Mouse (Mus musculus) heart, embryonic 10.5 days (tissue): ENCODE results near the gene Tjap1. TPM values are rescaled to one million over a fixed set of nuclear protein-coding genes. Genes with fewer than 3 reads are reported as not detected.

ENCODE experiments used
- DNase-seq: peaks from one replicate; pipeline ENCODE4 v3.0.0-alpha.2; 2017; ENCODE audit warnings: low spot score
- H3K27ac ChIP-seq: fragments of 300-500 bp; sonication (generic); 2 replicates; pipeline ENCODE4 v1.5.1; 2016; ENCODE audit warnings: mild to moderate bottlenecking
- H3K27me3 ChIP-seq: fragments of 300-500 bp; sonication (generic); 2 replicates; pipeline ENCODE4 v1.6.1; 2016; ENCODE audit warnings: mild to moderate bottlenecking; ENCODE audit not compliant: poor library complexity, insufficient read depth, severe bottlenecking
- H3K36me3 ChIP-seq: fragments of 300-500 bp; sonication (generic); 2 replicates; pipeline ENCODE4 v1.6.1; 2016; ENCODE audit warnings: mild to moderate bottlenecking, moderate library complexity
- H3K4me1 ChIP-seq: fragments of 300-500 bp; sonication (generic); 2 replicates; pipeline ENCODE4 v1.6.1; 2016; ENCODE audit warnings: mild to moderate bottlenecking
- H3K4me3 ChIP-seq: fragments of 300-500 bp; sonication (generic); 2 replicates; pipeline ENCODE4 v1.5.1; 2016; ENCODE audit warnings: mild to moderate bottlenecking, moderate library complexity
- H3K9me3 ChIP-seq: fragments of 300-500 bp; sonication (generic); 2 replicates; pipeline ENCODE4 v1.6.1; 2016; ENCODE audit warnings: mild to moderate bottlenecking, moderate library complexity
- WGBS: fragments of 180-500 bp; shearing (Covaris S2); methylation state at CpG from one replicate; pipeline ENCODE4 v1.1.7; 2016; 5-methylcytosine and 5-hydroxymethylcytosine counted together
- polyA plus RNA-seq: library from polyadenylated mRNA; unstranded; fragments of >200 nt; fragmentation: Nextera tagmentation; extraction: Ambion mirVana; gene quantifications from 2 replicates; pipeline ENCODE4 v1.2.1, GENCODE M21; 2016

The Tjap1 gene
- polyA plus RNA-seq, 1 experiment from 2014 or later = 55.8 TPM

DNA sequence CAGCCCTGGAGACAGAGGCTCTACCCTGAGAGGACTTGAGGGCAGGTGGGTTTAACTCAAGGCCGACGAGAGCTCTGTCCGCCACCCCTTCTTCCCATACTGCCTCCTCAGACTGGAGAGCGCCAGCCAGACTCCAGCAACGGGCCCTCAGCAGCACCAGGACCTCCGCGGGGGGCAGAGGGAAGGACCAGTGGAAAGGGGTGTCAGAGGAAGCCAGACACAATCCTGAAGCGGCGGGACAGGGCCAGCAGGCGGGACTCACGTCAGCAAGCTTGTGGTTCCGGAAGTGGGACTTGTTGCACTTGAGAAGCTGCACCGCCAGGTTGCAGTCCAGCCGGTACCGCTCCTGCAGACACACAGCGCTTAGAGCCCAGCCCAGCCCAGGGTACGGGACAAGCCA, 23.2 kb downstream of the Tjap1 start:
- WGBS = 85% methylated on average over 17 of the region's 17 CpGs
- H3K36me3 ChIP-seq = peaks cover 87% of the 10 kb centered on the region
- H3K4me1 ChIP-seq = peaks cover 35% of the 10 kb centered on the region
- DNase-seq = no peak
- no peak overlapping the region for H3K27ac ChIP-seq
- H3K9me3 ChIP-seq = no peaks in the 10 kb centered on the region
- no peak overlapping the region for H3K4me3 ChIP-seq
- H3K27me3 ChIP-seq = peaks cover 26% of the 10 kb centered on the region

DNA sequence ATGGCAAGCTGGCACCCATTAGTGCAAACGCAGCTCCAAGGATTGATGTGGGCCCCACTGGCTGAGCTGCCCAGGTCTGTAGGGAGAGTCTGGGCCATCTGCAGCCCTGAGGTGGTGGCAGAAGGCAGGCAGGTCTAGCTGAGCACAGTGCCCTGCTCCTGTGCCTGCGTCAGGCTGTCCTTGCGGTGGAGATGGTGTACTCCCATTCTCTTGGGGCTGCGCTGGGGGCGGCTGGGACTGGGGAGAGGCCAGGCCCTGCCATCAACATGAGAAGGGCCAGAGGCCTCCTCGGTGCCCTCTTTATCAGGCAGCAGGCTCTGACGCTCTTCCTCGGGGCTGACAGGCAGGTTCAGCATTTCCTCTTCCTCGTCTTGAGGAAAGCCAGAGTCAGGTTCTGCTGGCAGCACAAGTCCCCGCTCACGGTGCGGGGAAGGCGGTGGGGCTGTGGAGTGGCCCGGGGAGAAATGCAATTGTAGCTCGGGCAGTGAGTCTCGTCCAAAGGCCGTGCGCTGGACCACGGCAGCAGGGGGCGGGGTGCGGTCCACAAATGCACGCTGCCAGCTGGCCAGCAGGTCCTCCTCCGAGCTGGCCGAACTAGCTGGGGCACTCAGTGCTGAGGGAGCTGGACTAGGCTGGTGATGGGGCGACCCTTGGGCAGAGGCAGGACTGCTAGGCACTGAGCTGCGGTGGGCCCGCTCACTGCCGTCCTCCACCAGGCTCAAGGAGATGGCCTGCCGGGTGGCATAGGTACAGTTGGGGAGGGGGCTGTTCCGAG, 24.4 kb downstream of the Tjap1 start:
- H3K9me3 ChIP-seq = no peaks in the 10 kb centered on the region
- H3K27ac ChIP-seq = peak overlapping the region; percentile 48; the same call in 1 of the 2 replicates
- H3K4me1 ChIP-seq = peaks cover 47% of the 10 kb centered on the region
- no peak for DNase-seq
- 73% methylated on average over 30 of the region's 30 CpGs for WGBS
- no peak overlapping the region for H3K4me3 ChIP-seq
- peaks cover 34% of the 10 kb centered on the region for H3K27me3 ChIP-seq
- H3K36me3 ChIP-seq = peaks cover 75% of the 10 kb centered on the region

DNA sequence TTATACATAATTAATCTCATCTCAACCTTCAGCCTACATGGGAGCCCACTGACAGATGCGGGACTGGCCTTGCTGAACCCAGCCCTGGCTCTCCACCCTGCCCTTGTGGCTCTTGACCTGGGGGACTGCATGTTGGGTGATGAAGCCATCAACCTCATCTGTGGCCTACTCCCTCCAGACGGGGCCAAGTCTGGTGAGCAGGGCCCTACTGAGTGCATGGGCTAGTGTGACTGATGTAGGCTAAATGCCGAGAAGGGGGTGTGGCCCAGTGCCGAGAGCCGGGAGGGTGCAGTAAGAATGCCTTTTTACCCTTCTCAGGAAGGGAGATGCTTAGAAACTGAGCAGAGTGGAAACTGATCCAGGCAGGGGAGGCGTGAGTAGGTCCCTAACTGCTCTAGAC, 27.7 kb downstream of the Tjap1 start:
- Histone ChIP-seq H3K4me3 (no peak overlapping the region), H3K27me3 (peaks cover 34% of the 10 kb centered on the region), H3K9me3 (no peaks in the 10 kb centered on the region), H3K27ac (no peak overlapping the region), H3K4me1 (peaks cover 41% of the 10 kb centered on the region), H3K36me3 (peaks cover 66% of the 10 kb centered on the region)
- 23% methylated on average over 6 of the region's 6 CpGs for WGBS
- no peak for DNase-seq

DNA sequence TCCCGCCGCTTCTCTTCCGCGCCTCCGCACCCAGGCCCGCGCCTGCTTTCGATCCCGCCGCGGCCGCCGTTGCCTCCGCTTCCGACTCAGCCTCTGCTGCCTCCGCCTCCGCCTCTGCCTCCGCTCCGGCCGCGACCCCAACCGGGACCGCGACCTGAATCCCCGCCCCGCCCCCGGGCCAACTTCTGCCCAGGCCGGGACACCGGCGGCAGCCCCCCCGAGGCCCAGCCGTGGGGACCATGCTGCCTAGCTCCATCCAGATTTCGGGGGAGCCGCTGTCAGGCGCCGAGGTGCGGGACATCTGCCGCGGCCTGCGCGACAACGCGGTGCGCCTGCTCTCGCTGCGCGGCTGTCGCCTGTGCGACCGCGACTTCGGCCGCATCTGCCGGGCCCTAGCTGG, 28.7 kb downstream of the Tjap1 start:
- H3K27ac ChIP-seq = peak overlapping the region; percentile 31
- WGBS = under 1% methylated on average over 52 of the region's 54 CpGs
- DNase-seq = no peak

DNA sequence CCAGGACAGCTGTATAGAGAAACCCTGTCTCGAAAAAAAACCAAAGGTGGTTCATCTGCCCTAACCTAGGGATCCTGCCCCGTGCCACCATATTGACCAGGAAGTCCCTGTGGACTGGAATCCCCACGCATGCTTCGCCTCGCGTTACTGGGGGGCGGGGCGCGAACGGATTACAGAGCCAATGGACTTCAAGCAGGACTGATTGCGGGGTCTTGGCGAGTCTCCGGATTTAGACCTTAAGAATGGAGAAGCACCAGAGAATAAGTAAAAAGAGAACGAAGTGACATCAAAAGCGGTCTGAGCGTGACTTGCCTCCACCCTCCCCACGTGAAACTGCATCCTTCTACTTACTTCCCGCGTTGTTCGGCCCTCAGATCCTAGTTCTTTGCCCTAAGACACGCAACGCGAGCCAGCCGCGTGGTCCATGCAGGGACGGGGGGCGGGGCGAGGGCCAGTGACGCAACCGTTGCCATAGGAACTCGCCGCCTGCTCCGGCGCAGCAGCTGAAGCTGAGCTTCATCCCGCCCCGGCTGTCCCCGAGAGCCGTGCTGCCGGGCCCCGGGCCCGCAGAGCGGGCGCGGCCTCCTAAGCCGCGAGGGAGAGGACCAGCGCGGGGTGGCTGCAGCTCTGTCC, 29.3 kb downstream of the Tjap1 start, which contains the start of gene Lrrc73:
TSS of gene Lrrc73 (plus strand) at position 80 of the 633 bp plus-strand sequence.
- DNase-seq = peak; percentile 94
- H3K4me3 ChIP-seq = peak within 1 kb of the TSS; percentile 72
- WGBS = 2% methylated on average over 48 of the region's 48 CpGs
- peaks cover 34% of the 10 kb centered on the region for H3K27me3 ChIP-seq
- peaks cover 35% of the 10 kb centered on the region for H3K4me1 ChIP-seq
- H3K27ac ChIP-seq = peak within 1 kb of the TSS; percentile 31
- H3K9me3 ChIP-seq = no peaks in the 10 kb centered on the region
- H3K36me3 ChIP-seq = peaks cover 62% of the 10 kb centered on the region

More for the DNA sequence above, 28.7 kb downstream of the Tjap1 start:
- no peaks in the 10 kb centered on the region for H3K9me3 ChIP-seq
- H3K36me3 ChIP-seq = peaks cover 66% of the 10 kb centered on the region
- peaks cover 34% of the 10 kb centered on the region for H3K27me3 ChIP-seq
- peaks cover 35% of the 10 kb centered on the region for H3K4me1 ChIP-seq
- peak overlapping the region; percentile 72 for H3K4me3 ChIP-seq

DNA sequence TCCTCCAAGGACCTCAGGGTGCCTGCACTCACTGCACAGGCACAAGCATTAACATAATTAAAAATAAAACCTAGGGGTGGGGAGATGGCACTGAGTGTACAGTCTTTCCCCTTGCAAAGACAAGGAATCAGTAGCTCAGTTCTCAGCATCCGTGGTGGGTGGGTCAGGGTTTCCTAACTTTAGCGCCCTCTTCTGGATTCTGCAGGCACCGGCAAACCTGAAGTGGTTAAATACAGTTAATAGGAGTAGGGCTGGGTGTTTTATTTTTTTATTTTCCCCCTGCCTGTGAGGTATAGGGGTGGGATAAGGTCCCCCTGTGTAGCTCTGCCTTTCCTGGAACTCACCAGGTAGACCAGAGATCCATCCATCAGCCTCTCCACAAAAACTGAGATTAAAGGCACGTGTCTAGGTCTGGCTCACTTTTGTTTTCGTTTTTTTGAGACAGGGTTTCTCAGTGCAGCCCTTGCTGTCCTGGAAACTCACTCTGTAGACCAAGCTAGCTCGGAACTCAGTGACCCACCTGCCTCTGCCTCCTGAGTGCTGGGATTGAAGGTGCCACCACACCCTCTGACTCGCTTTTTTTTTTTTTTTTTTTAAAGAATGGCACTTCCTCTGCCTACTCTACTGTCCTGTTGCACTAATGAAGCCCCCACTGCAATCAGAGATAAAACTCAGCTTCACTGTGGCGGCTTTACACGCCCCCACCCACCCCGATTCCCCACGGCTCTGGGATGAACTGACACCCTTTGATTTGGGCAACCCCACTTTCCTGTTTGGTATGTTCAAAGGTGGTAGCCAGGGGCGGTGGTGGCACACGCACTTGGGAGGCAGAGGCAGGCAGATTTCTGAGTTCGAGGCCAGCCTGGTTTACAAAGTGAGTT, 30.0 kb downstream of the Tjap1 start:
- WGBS = 50% methylated on average over 14 of the region's 14 CpGs
- Histone ChIP-seq H3K36me3 (peaks cover 55% of the 10 kb centered on the region), H3K4me3 (peak overlapping the region; percentile 72), H3K27me3 (peaks cover 34% of the 10 kb centered on the region), H3K27ac (no peak overlapping the region), H3K9me3 (no peaks in the 10 kb centered on the region), H3K4me1 (peaks cover 31% of the 10 kb centered on the region)
- no peak for DNase-seq

DNA sequence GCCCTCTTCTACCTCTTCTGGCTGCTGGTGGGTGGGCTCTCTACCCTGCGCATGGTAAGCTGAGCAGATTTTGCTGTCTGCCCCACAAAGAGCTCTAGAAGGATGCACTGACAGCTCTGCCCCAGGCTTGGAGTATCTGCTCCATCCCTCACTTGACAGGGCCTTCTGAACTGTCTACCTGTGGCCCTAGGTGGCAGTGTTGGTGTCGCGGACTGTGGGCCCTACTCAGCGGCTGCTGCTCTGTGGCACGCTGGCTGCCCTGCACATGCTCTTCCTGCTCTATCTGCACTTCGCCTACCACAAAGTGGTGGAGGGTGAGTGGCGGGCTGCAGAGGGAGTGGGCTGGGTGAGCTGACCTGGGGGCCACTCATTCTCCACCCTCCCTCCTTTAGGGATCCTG, 31.7 kb downstream of the Tjap1 start:
- peaks cover 24% of the 10 kb centered on the region for H3K27me3 ChIP-seq
- no peak overlapping the region for H3K27ac ChIP-seq
- no peak overlapping the region for H3K4me3 ChIP-seq
- 74% methylated on average over 7 of the region's 7 CpGs for WGBS
- H3K4me1 ChIP-seq = peaks cover 36% of the 10 kb centered on the region
- no peaks in the 10 kb centered on the region for H3K9me3 ChIP-seq
- H3K36me3 ChIP-seq = peaks cover 41% of the 10 kb centered on the region
- no peak for DNase-seq

DNA sequence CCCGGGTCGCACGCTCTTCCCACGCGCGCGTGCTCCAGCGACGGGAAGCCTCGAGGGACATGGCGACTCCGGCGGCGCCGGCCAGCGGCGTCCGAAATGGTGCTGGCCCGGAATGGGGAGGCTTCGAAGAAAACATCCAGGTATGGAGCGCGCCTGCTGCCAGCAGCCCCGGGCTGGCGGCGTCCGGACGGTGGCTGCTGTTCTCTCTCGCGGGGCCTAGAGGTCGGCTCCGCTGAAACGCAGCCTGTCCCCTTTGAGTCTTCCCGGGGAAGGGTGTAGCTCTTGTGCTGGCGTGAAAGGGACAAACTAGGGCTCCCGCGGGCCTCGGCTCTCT, 34.7 kb downstream of the Tjap1 start:
- Histone ChIP-seq H3K36me3 (peaks cover 69% of the 10 kb centered on the region), H3K4me3 (peak overlapping the region; percentile 88), H3K4me1 (peaks cover 20% of the 10 kb centered on the region), H3K27ac (peak overlapping the region; percentile 90), H3K27me3 (peaks cover 5% of the 10 kb centered on the region; the same call in 1 of the 2 replicates), H3K9me3 (no peaks in the 10 kb centered on the region)
- WGBS = under 1% methylated on average over 37 of the region's 37 CpGs
- DNase-seq = no peak

DNA sequence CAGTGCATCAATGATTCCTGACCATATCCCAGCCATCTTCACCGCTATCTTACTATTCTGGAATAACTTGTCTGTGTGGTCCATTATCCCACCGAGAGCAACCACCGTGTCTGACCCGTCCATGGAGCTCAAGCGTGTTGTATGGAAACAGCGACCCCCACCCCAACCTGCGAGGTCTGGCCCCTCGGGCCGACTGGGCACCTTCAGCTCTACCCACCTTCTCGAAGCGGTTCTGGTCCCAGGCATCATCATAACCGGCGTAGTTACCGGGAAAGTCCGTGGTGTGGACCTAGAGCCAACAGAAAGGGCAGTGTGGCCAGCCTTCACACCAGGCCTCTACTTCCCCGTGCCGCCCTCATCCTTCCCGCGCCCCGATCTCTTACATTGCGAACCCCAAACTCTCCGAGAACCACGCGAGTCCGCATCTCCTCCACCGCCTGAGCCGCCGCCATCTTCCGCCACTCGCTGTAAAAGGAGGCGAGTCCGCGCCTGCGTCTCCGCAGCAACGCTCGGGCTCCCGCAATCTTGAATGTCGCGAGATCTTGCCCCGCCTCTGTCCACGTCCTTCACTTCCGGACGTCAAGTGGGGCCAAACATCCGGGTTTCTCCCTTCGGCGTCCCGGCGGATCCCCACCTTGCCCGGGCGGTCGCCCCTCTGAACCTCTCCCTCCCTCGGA, 35.2 kb downstream of the Tjap1 start, which contains the start of the genes Polr1c and Yipf3:
TSS of gene Polr1c (minus strand) at position 543 of the 677 bp plus-strand sequence.
TSS of gene Yipf3 (plus strand) at position 569 of the 677 bp plus-strand sequence.
- Histone ChIP-seq H3K4me1 (peaks cover 19% of the 10 kb centered on the region), H3K36me3 (peaks cover 75% of the 10 kb centered on the region), H3K9me3 (no peaks in the 10 kb centered on the region), H3K27ac (peak within 1 kb of the TSS; percentile 90), H3K27me3 (peaks cover 10% of the 10 kb centered on the region; the same call in 1 of the 2 replicates), H3K4me3 (peak within 1 kb of the TSS; percentile 88)
- WGBS = under 1% methylated on average over 53 of the region's 53 CpGs
- DNase-seq = peak; percentile 97

DNA sequence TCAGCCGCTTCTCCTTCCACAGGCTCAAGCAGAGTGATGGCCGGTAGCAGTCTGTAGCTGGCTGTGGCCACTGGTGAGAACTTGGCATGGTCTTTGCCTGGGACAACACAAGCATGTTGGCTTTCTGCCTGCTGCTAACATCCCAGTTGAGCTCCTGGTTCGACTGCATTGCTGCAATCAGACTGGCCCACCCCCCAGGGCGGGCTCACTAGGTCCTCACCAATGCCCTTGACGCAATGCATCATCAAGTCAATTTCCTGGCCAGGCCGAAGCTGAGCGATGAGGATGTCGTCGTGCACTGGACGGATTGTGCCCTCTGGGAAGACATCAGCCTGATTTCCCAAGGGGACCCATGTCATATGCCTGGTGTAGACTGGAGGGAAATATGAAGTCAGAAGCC, 38.2 kb downstream of the Tjap1 start:
- H3K27me3 ChIP-seq = peaks cover 31% of the 10 kb centered on the region; the same call in 1 of the 2 replicates
- H3K36me3 ChIP-seq = peaks cover 75% of the 10 kb centered on the region
- H3K4me1 ChIP-seq = peaks cover 36% of the 10 kb centered on the region
- whole genome bisulfite sequencing = 87% methylated on average over 10 of the region's 10 CpGs
- no peak overlapping the region for H3K4me3 ChIP-seq
- DNase-seq = no peak
- H3K9me3 ChIP-seq = no peaks in the 10 kb centered on the region
- H3K27ac ChIP-seq = no peak overlapping the region

DNA sequence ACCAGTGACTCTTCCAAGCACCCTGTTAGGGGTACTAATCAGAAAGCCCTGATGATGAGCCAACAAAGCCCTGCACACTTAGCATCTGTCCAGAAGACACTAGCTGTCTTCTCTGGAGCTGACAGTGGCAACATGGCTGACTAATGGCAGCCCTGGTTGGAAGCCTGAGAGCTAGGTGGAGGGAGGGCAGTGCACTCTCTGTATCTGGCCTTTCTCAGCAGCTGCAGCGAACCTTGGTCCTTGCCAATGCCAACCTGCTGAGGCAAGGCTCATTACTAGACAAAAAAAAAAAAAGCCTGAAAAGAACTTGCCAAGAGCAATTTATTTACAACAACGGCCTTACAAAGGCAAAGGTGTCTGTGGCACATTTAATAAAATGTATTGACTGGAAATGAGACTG, 39.2 kb downstream of the Tjap1 start:
- H3K4me1 ChIP-seq = peaks cover 36% of the 10 kb centered on the region
- H3K4me3 ChIP-seq = no peak overlapping the region
- WGBS = 82% methylated on average over 2 of the region's 2 CpGs
- no peaks in the 10 kb centered on the region for H3K9me3 ChIP-seq
- DNase-seq = no peak
- peaks cover 31% of the 10 kb centered on the region; the same call in 1 of the 2 replicates for H3K27me3 ChIP-seq
- no peak overlapping the region for H3K27ac ChIP-seq
- H3K36me3 ChIP-seq = peaks cover 78% of the 10 kb centered on the region

DNA sequence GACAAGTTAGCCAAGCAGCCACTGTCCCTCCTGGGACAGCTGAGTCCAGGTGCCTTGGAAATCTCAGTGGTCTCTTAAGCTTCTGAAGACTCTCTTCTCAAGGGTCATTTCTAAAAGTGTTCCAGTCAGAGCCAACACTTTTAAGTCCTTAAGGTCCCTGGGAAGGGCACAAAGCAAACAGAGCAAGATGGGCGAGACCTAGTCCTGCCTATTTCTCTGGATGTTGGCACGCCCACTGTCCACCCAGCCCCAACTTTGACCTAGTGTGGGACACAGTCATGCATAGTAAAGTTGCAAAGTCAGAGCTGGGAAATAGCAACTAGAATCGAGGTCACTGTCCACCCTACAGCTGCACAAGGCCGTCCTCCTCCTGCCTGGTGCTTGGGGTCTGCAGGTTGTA, 39.8 kb downstream of the Tjap1 start:
- Histone ChIP-seq H3K4me1 (peaks cover 41% of the 10 kb centered on the region), H3K36me3 (peaks cover 85% of the 10 kb centered on the region), H3K9me3 (no peaks in the 10 kb centered on the region), H3K27me3 (peaks cover 31% of the 10 kb centered on the region; the same call in 1 of the 2 replicates), H3K27ac (no peak overlapping the region), H3K4me3 (no peak overlapping the region)
- no peak for DNase-seq
- WGBS = 89% methylated on average over 4 of the region's 4 CpGs
